Mouse (Mus musculus) stomach, embryonic 14.5 days (tissue): Measurements from ENCODE around the gene Ptprm. TPM values are rescaled to one million over a fixed set of nuclear protein-coding genes. Genes with fewer than 3 reads are reported as not detected.

Experiments
- ATAC-seq: fragments of 200-750 bp; cut with Nextera tagmentation; 2 replicates; pipeline ENCODE4 v1.8.0; 2017; ENCODE audit warnings: low read depth, moderate TSS enrichment; ENCODE audit not compliant: insufficient number of reproducible peaks, insufficient read depth, low FRiP score
- H3K27ac ChIP-seq: fragments of 300-500 bp; sonication (generic); 2 replicates; pipeline ENCODE4 v1.5.1; 2014; ENCODE audit warnings: mild to moderate bottlenecking, low read length, moderate library complexity, mixed read lengths
- H3K27me3 ChIP-seq: fragments of 300-500 bp; sonication (generic); 2 replicates; pipeline ENCODE4 v1.6.1; 2014; ENCODE audit warnings: low read length, control low read depth, mixed read lengths; ENCODE audit not compliant: control insufficient read depth, insufficient read depth
- H3K36me3 ChIP-seq: fragments of 300-500 bp; sonication (generic); 2 replicates; pipeline ENCODE4 v1.6.1; 2014; ENCODE audit warnings: mild to moderate bottlenecking, control low read depth, low read length, moderate library complexity, mixed read lengths; ENCODE audit not compliant: control insufficient read depth, insufficient read depth
- H3K4me1 ChIP-seq: fragments of 300-500 bp; sonication (generic); 2 replicates; pipeline ENCODE4 v1.6.1; 2014; ENCODE audit warnings: low read length, control low read depth, mixed read lengths; ENCODE audit not compliant: control insufficient read depth, insufficient read depth
- H3K4me2 ChIP-seq: fragments of 300-500 bp; sonication (generic); replicated peaks from 2 replicates; pipeline ENCODE4 v1.6.1; 2014; ENCODE audit warnings: low read depth, low read length, control low read depth
- H3K4me3 ChIP-seq: fragments of 300-500 bp; sonication (generic); 2 replicates; pipeline ENCODE4 v1.5.1; 2014; ENCODE audit warnings: low read depth, low read length, control low read depth
- H3K9ac ChIP-seq: fragments of 300-500 bp; sonication (generic); replicated peaks from 2 replicates; pipeline ENCODE4 v1.6.1; 2014; ENCODE audit warnings: low read depth, mild to moderate bottlenecking, control low read depth, low read length, moderate library complexity, mixed read lengths
- H3K9me3 ChIP-seq: fragments of 300-500 bp; sonication (generic); 2 replicates; pipeline ENCODE4 v1.6.1; 2016; ENCODE audit warnings: low read depth, low read length, control low read depth; ENCODE audit not compliant: control insufficient read depth
- WGBS: fragments of 180-500 bp; shearing (Covaris S2); extraction: QIAGEN DNeasy Blood & Tissue Kit; methylation state at CpG from one replicate; pipeline ENCODE4 v1.1.7; 2014; 5-methylcytosine and 5-hydroxymethylcytosine counted together
- polyA plus RNA-seq: library from polyadenylated mRNA; unstranded; fragments of >200 nt; fragmentation: Nextera tagmentation; extraction: Ambion mirVana; gene quantifications from 2 replicates; pipeline ENCODE4 v1.2.1, GENCODE M21; 2014

Ptprm gene
- polyA plus RNA-seq, 1 experiment from 2014 or later = 17.7 TPM

DNA sequence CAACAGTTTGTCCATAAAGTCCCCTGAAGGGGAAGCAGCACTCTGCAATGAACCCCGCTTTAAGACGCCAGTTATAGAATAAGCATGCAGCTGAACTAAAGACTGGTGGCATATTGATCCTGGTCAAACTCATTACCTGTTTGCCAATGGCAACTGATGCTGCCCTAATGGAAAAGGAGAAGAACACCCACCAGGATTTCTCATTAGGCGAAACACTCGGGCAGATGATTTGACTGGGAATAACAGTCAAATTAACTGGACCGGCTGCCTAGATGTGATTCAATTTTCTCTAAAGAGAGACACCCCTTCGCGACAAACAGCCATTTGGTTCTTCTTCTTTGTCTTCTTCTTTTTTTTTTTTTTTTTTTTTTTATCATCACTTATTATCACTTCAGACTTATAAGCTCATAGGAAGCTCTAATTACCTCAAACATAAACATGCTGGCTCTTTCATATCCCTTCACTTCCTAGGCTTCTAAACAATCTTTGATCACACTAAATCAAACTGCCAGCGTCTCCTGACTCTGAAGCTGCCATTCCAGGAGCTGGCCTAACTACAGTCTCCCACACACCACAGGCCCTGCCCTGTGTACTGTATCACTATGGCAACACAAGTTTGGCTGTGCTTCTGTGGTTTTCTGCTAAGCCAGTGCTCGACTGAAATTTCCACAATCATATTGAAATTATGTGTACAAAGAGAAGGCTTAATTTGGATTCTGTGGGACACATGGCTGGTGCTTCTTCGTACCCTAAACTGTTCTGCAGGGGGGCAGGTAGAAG, 48.0 kb downstream of the Ptprm start:
- no peak overlapping the region for H3K9ac ChIP-seq
- no peaks in the 10 kb centered on the region for H3K4me1 ChIP-seq
- 67% methylated on average over 10 of the region's 10 CpGs for WGBS
- H3K9me3 ChIP-seq = no peaks in the 10 kb centered on the region
- no peak overlapping the region for H3K4me3 ChIP-seq
- no peaks in the 10 kb centered on the region for H3K27me3 ChIP-seq
- H3K4me2 ChIP-seq = no peak overlapping the region
- no peaks in the 10 kb centered on the region for H3K36me3 ChIP-seq
- H3K27ac ChIP-seq = no peak overlapping the region
- no peak for ATAC-seq

DNA sequence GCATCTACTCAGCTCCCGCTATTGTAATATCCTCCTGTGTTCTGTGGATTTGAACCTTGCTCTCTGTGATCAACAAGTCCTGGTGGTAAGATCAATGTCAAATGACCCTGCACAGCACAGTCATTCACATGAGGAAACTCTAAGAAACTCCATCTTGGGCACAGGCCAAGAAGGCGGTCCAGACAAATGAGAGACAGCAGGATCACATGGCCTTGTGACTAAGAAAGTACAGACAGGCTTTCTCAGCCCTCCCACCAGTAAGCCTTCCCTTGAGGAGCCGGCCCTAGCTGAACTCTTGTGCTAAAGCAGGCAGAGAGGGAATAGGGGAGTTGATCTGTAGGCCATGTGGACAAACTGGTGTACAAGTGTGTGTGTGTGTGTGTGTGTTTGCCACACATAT, 49.4 kb downstream of the Ptprm start:
- Histone ChIP-seq H3K4me1 (no peaks in the 10 kb centered on the region), H3K4me2 (no peak overlapping the region), H3K27ac (no peak overlapping the region), H3K36me3 (no peaks in the 10 kb centered on the region), H3K9ac (no peak overlapping the region), H3K9me3 (no peaks in the 10 kb centered on the region), H3K4me3 (no peak overlapping the region), H3K27me3 (no peaks in the 10 kb centered on the region)
- WGBS = 63% methylated on average over 3 of the region's 3 CpGs
- ATAC-seq = no peak

- Histone ChIP-seq H3K4me3 (no peak overlapping the region), H3K4me1 (no peaks in the 10 kb centered on the region), H3K27me3 (no peaks in the 10 kb centered on the region), H3K27ac (no peak overlapping the region), H3K9ac (no peak overlapping the region), H3K9me3 (no peaks in the 10 kb centered on the region), H3K36me3 (no peaks in the 10 kb centered on the region), H3K4me2 (no peak overlapping the region)
- WGBS = 67% methylated on average over 18 of the region's 18 CpGs
- ATAC-seq = no peak
Observed at GRCm38 (mm10) chr17:67303326-67304099, 50.7 kb downstream of the Ptprm start.

GRCm38 (mm10) chr17:67302569-67302968, 51.7 kb downstream of the Ptprm start:
- no peaks in the 10 kb centered on the region for H3K36me3 ChIP-seq
- ATAC-seq = no peak
- no peak overlapping the region for H3K27ac ChIP-seq
- WGBS = 47% methylated on average over 4 of the region's 4 CpGs
- no peak overlapping the region for H3K9ac ChIP-seq
- no peak overlapping the region for H3K4me2 ChIP-seq
- no peaks in the 10 kb centered on the region for H3K9me3 ChIP-seq
- H3K4me1 ChIP-seq = no peaks in the 10 kb centered on the region
- H3K27me3 ChIP-seq = no peaks in the 10 kb centered on the region
- no peak overlapping the region for H3K4me3 ChIP-seq

DNA sequence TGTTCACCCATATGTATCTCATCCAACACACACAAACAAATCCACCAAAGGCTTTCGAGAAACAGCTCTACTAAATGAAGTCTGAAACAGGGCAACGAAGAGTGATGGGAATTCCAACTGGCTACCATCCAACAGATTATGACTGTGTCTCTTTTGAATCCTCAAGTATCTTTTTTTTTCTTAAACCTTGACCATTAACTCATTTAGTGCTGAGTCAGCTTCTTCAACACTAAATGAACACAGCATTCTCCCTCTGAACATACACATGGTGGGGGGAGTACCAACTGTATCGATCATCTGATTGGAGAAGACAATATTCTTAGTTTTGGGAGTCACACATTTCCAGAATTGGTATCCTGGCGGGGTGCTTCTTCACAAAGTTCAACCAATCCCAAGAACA, 52.2 kb downstream of the Ptprm start:
- H3K27me3 ChIP-seq = no peaks in the 10 kb centered on the region
- no peak overlapping the region for H3K27ac ChIP-seq
- no peak for ATAC-seq
- H3K36me3 ChIP-seq = no peaks in the 10 kb centered on the region
- H3K4me2 ChIP-seq = no peak overlapping the region
- H3K4me3 ChIP-seq = no peak overlapping the region
- H3K4me1 ChIP-seq = no peaks in the 10 kb centered on the region
- WGBS = 83% methylated on average over 4 of the region's 4 CpGs
- no peaks in the 10 kb centered on the region for H3K9me3 ChIP-seq
- no peak overlapping the region for H3K9ac ChIP-seq

- 93% methylated on average over 4 of the region's 4 CpGs for WGBS
- H3K27me3 ChIP-seq = no peaks in the 10 kb centered on the region
- H3K9me3 ChIP-seq = no peaks in the 10 kb centered on the region
- no peak overlapping the region for H3K27ac ChIP-seq
- H3K36me3 ChIP-seq = no peaks in the 10 kb centered on the region
- no peak for ATAC-seq
- no peak overlapping the region for H3K4me3 ChIP-seq
- H3K9ac ChIP-seq = no peak overlapping the region
- no peaks in the 10 kb centered on the region for H3K4me1 ChIP-seq
- H3K4me2 ChIP-seq = no peak overlapping the region
Observed at GRCm38 (mm10) chr17:67301367-67301766, 52.9 kb downstream of the Ptprm start.

DNA sequence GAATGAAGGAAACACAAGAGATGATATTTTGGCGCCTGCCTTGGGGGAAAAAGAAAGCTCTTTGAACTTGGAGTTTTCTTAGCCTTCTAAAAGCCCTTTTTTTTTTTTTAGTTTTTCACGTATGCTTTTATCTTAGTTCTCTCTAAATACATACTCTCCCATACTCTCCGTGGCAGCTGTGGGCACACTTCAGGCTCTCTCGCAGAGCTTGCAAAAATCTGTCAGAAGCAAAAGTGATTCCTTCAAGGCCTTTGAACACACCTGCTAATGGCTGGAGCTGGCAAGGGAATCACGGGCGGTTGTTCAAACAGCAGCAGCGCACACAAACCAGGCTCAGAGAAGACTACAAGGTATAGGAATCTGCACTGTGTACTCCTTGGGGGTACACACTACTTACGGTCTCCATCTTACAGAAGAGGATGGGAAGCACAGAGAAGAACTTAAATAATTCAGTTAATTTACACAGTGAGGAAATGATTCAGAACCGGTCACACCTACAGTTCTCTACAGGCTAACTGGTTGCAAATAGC, 55.9 kb downstream of the Ptprm start:
- Histone ChIP-seq H3K9me3 (no peaks in the 10 kb centered on the region), H3K27me3 (no peaks in the 10 kb centered on the region), H3K27ac (no peak overlapping the region), H3K4me3 (no peak overlapping the region), H3K36me3 (no peaks in the 10 kb centered on the region), H3K4me2 (no peak overlapping the region), H3K4me1 (no peaks in the 10 kb centered on the region), H3K9ac (no peak overlapping the region)
- 54% methylated on average over 9 of the region's 9 CpGs for WGBS
- peak; percentile 57; the same call in 1 of the 2 replicates for ATAC-seq

DNA sequence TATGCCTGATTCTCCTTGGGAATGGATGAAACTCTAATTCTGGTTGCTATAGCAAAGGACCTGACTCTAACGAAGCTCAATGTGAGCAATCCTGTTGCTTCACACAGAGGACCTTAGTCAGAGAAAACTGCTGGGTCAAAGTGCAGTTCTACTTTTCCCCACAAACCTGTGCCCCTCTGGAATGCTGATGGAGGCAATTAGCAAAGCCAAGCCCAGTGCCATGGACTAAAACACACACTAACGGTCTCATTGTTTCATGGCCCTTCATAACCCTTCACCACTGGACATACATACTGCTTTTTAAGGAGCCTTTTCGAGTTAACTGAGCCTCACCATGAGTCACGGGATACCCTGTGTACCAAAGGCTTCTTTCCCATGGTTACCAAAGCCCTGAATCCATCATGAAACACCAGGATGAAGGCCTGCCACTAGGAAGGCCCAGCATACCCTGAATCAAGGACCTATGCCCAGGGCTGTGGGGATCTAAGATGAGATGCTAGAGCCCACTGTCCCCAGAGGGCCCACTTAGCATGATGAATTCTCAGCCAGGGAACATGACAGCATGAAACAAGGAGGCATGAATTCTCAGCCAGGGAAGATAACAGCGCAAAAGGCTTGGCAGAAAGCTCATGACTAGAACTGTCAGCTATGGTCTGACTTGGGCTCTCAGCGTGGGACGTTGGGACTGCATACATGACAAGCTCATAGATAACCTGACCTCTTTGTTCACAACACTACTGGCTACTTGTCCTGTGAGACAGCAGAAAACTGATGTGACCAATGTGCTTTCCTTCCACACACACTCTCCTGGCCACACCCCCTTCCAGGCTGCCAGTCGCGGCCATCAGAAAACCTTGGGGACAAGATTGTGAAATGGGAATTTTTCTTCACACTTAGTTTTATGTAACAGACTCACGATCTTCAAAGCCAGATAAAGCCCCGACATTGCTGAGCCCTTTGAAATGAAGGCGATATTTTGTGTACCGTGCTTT, 57.4 kb downstream of the Ptprm start:
- H3K9me3 ChIP-seq = no peaks in the 10 kb centered on the region
- H3K27me3 ChIP-seq = no peaks in the 10 kb centered on the region
- no peak for ATAC-seq
- H3K9ac ChIP-seq = no peak overlapping the region
- no peak overlapping the region for H3K4me2 ChIP-seq
- H3K36me3 ChIP-seq = no peaks in the 10 kb centered on the region
- H3K27ac ChIP-seq = no peak overlapping the region
- no peak overlapping the region for H3K4me3 ChIP-seq
- no peaks in the 10 kb centered on the region for H3K4me1 ChIP-seq
- 87% methylated on average over 13 of the region's 13 CpGs for WGBS
